Mouse (Mus musculus): ENCODE measurements around the gene Por.

The Por gene

GRCm38 (mm10) chr5:135669741-135670275 lies at the start of gene Por:
TSS of gene Por (plus strand) at chr5:135670033.
- peak; percentile 34 for DNase-seq

GRCm38 (mm10) chr5:135620526-135620925 lies 49.3 kb upstream of the Por start:
- DNase-seq = no peak

- DNase-seq = no peak
These were observed 48.1 kb upstream of the Por start for GRCm38 (mm10) chr5:135621725-135622124.

- no peak for DNase-seq
These were observed 46.7 kb upstream of the Por start for GRCm38 (mm10) chr5:135623006-135623563.

GRCm38 (mm10) chr5:135628916-135629315 lies 40.9 kb upstream of the Por start:
- peak; percentile 19 for DNase-seq

- no peak for DNase-seq
These were observed 40.4 kb upstream of the Por start for GRCm38 (mm10) chr5:135629401-135629800.

- DNase-seq = peak; percentile 72
These were observed 39.2 kb upstream of the Por start for GRCm38 (mm10) chr5:135630598-135630997.

- DNase-seq = peak; percentile 99
These were observed 37.6 kb upstream of the Por start, which contains the start of gene Rhbdd2 for GRCm38 (mm10) chr5:135632117-135632796. TSS of gene Rhbdd2 (plus strand) at chr5:135632618.

GRCm38 (mm10) chr5:135632797-135633144 lies 37.1 kb upstream of the Por start:
- DNase-seq = no peak

- no peak for DNase-seq
These were observed 29.9 kb upstream of the Por start for GRCm38 (mm10) chr5:135639760-135640458.

GRCm38 (mm10) chr5:135640459-135640789 lies 29.4 kb upstream of the Por start:
- DNase-seq = no peak

- DNase-seq = no peak
These were observed 28.8 kb upstream of the Por start for GRCm38 (mm10) chr5:135641028-135641427.

- no peak for DNase-seq
These were observed 26.9 kb upstream of the Por start for GRCm38 (mm10) chr5:135642686-135643551.

- DNase-seq = no peak
These were observed 26.3 kb upstream of the Por start for GRCm38 (mm10) chr5:135643552-135643842.

- no peak for DNase-seq
These were observed 26.0 kb upstream of the Por start for GRCm38 (mm10) chr5:135643869-135644268.

- DNase-seq = no peak
These were observed 24.5 kb upstream of the Por start for GRCm38 (mm10) chr5:135645330-135645729.

- DNase-seq = no peak
These were observed 23.8 kb upstream of the Por start for GRCm38 (mm10) chr5:135646038-135646437.

GRCm38 (mm10) chr5:135648461-135649308 lies 21.1 kb upstream of the Por start:
- DNase-seq = no peak

GRCm38 (mm10) chr5:135649309-135649633 lies 20.6 kb upstream of the Por start:
- no peak for DNase-seq

GRCm38 (mm10) chr5:135651536-135651935 lies 18.3 kb upstream of the Por start:
- DNase-seq = no peak

- DNase-seq = no peak
These were observed 16.6 kb upstream of the Por start for GRCm38 (mm10) chr5:135653209-135653608.

GRCm38 (mm10) chr5:135656046-135656445 lies 13.8 kb upstream of the Por start:
- DNase-seq = no peak

- DNase-seq = no peak
These were observed 12.7 kb upstream of the Por start for GRCm38 (mm10) chr5:135657128-135657527.

Data from retina, postnatal 1 day (tissue).